Mouse (Mus musculus) E14TG2a.4 (cell line): ENCODE data around the gene Ccr5.
"Not testable (repeated sequence)": the region's sequence is repeated elsewhere in the genome, so short reads cannot be mapped to it uniquely, and the experiment has no call there.

Experiments
- H3K27me3 ChIP-seq: 2 replicates; pipeline ENCODE4 v1.6.1; 2014; ENCODE audit warnings: low read length, control low read depth; ENCODE audit not compliant: insufficient read depth
- H3K36me3 ChIP-seq: 2 replicates; pipeline ENCODE4 v1.6.1; 2014; ENCODE audit warnings: low read length, control low read depth; ENCODE audit not compliant: insufficient read depth
- H3K4me1 ChIP-seq: replicated peaks from 2 replicates; pipeline ENCODE4 v1.6.1; 2014; ENCODE audit warnings: low read depth, low read length, control low read depth
- H3K4me3 ChIP-seq: replicated peaks from 2 replicates; pipeline ENCODE4 v1.5.1; 2014; ENCODE audit warnings: mild to moderate bottlenecking, low read length
- H3K9me3 ChIP-seq: 2 replicates; pipeline ENCODE4 v1.6.1; 2014; ENCODE audit warnings: low read length, control low read depth
- CTCF ChIP-seq: conservative IDR thresholded peaks from 2 replicates; pipeline ENCODE4 v1.5.1; 2014; ENCODE audit warnings: low read length
- NANOG ChIP-seq: IDR thresholded peaks from 2 replicates; pipeline ENCODE4 v1.6.1; 2014; ENCODE audit warnings: borderline replicate concordance, low read length, mixed read lengths
- POU5F1 ChIP-seq: IDR thresholded peaks from 2 replicates; pipeline ENCODE4 v1.6.1; 2014; ENCODE audit warnings: low read length, borderline replicate concordance

The Ccr5 gene

DNA sequence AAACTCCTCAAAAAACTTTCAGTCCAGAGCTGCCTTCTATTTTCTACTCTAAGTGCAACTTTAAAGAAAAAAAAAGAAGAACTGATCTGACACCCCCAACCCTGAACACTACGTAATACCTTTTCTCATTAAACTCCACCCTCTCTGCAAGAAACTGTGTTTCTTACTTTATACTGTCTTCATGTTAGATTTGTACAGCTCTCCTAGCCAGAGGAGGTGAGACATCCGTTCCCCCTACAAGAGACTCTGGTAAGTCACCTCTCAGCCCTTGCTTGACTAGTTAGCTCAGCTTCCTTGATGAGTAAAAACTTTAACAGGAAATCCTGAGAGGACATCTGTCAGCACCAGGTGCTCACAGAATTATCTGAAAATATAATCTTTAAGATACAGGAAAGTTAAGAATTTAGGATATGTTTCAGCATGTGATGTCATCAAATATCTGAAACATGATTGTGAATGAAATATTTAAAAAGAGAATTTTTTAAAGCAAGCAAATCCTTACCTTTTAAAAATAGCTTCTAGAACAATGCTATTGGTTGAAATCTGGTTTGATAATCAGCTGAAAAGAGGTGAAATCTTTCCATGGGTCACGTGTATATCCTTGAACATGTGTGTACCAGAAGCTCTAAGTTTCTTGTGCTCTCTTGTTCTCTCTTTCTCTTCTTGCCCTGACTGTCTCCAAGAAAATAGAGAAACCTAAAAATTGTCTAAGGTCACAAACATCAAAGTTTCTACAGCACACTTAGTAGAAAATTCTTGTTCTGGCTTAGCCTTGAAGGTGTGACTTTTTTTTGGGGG is at the start of gene Ccr5:
Gene Ccr5 (plus strand): TSS at position 157 of the 798 bp plus-strand sequence.
- Histone ChIP-seq H3K9me3 (peaks cover 13% of the 10 kb centered on the region; the same call in 1 of the 2 replicates), H3K36me3 (no peaks in the 10 kb centered on the region), H3K4me1 (no peaks in the 10 kb centered on the region), H3K4me3 (no peak within 1 kb of the TSS), H3K27me3 (no peaks in the 10 kb centered on the region)
- TF ChIP-seq NANOG: no peak
- TF ChIP-seq CTCF: no peak
- TF ChIP-seq POU5F1: no peak

DNA sequence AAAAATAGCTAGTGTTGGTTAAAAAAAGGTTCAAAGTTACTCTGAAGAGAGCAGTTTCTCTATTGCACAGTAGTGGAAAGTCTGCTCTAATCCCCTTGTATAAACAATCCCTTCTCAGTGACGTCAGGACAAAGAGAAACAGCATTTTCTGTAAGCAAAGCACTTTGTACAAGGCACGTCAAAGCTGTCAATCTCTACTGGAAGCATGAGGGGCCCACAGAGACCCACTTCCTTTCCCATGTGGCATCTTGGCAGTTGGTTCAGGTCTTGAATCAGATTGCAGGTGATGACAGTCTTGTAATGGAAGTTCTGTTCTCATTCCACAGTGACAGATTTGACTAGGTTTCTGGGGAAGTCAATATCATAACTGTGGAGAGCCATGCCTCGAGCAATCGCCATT is 41.5 kb upstream of the Ccr5 start:
- H3K4me1 ChIP-seq: no peaks in the 10 kb centered on the region
- no peak overlapping the region for H3K4me3 ChIP-seq
- H3K36me3 ChIP-seq: no peaks in the 10 kb centered on the region
- peaks cover 17% of the 10 kb centered on the region for H3K9me3 ChIP-seq
- no peaks in the 10 kb centered on the region for H3K27me3 ChIP-seq
- TF ChIP-seq CTCF (no peak), NANOG (no peak), POU5F1 (no peak)

DNA sequence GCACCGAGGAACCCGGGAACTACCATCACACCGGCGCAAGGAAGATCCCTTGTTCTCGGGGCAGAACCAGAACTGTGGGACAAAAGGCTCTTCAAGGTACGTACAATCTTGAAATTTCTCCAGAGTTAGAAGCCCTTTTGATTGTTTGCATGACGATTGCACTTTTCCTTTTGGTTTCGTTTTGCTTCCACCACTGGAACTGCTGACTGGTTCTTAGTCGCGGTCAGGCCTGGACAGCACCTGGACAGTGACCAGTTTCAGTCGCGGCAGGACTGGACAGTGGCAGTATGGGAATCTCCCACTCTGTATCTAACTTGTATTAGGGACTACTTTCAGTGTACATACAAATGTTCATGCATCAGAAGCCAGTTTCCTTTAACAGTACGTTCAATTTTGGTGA is 40.9 kb upstream of the Ccr5 start:
- not testable (repeated sequence) for H3K4me3 ChIP-seq, H3K36me3 ChIP-seq, H3K4me1 ChIP-seq, H3K27me3 ChIP-seq
- H3K9me3 ChIP-seq: peaks cover 17% of the 10 kb centered on the region

DNA sequence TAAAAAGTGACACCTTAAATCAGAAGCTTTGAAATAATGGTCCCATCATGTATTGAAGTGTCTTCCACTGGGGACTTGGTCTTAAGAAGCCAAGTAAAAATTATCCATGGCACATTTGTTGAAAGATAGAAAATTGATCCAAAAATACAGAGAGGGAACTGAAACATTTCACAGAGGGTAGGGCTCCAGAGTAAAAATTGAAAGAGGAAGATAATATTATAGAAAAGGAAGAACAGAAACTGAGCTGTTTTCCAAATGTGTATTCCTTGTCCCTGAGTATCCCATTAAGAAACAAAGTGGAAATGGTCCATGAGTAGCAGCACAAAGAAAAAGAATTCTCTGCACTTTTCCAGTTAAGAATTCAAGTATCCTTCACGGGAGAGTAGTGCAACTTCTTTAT is 30.9 kb upstream of the Ccr5 start:
- no peak for TF ChIP-seq NANOG
- no peak for TF ChIP-seq POU5F1
- TF ChIP-seq CTCF: no peak
- H3K4me3 ChIP-seq: no peak overlapping the region
- H3K27me3 ChIP-seq: no peaks in the 10 kb centered on the region
- peaks cover 9% of the 10 kb centered on the region; the same call in 1 of the 2 replicates for H3K9me3 ChIP-seq
- H3K36me3 ChIP-seq: no peaks in the 10 kb centered on the region
- no peaks in the 10 kb centered on the region for H3K4me1 ChIP-seq

DNA sequence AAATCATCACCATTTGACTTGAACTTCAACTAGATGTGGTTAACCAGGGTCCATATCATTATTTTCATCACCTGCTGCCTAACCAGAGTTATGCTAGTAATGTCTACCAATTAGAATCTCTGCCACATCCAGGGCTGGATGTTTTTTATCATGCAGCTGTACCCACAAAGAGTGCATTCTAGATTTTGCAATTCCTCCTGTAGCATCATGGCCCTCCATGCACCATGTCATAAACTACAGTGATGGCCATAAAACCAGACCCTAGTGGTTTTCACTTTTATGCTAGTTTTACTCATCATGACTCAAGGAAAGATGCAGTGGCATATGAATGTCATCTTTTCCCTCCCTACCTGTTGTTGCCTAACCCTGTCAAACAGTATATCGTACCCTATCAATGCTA is 22.2 kb upstream of the Ccr5 start:
- no peak for TF ChIP-seq CTCF
- TF ChIP-seq POU5F1: no peak
- TF ChIP-seq NANOG: no peak
- Histone ChIP-seq H3K9me3 (peaks cover 4% of the 10 kb centered on the region; the same call in 1 of the 2 replicates), H3K4me1 (no peaks in the 10 kb centered on the region), H3K36me3 (no peaks in the 10 kb centered on the region), H3K4me3 (no peak overlapping the region), H3K27me3 (no peaks in the 10 kb centered on the region)

DNA sequence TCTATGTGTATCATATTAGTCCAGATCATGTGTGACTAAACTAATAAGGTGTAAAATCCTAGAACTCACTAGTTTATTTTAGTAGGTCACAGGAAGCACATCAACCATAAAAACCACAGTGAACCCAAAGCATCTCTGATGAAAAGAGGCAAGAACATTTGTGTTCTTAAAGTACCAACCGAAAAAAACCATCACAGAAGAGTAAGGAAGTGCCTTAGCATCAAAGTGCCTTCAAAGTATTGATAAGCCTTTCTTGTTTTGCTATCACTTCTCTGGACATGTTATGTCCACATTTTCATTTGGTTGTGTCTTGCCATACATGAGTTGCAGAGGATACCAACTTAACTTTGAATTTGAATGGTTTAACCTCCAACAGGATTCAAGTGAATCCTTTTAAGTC is 21.0 kb upstream of the Ccr5 start:
- TF ChIP-seq NANOG: no peak
- TF ChIP-seq POU5F1: no peak
- no peak for TF ChIP-seq CTCF
- no peaks in the 10 kb centered on the region for H3K4me1 ChIP-seq
- H3K9me3 ChIP-seq: peaks cover 4% of the 10 kb centered on the region; the same call in 1 of the 2 replicates
- H3K4me3 ChIP-seq: no peak overlapping the region
- H3K27me3 ChIP-seq: no peaks in the 10 kb centered on the region
- H3K36me3 ChIP-seq: no peaks in the 10 kb centered on the region

DNA sequence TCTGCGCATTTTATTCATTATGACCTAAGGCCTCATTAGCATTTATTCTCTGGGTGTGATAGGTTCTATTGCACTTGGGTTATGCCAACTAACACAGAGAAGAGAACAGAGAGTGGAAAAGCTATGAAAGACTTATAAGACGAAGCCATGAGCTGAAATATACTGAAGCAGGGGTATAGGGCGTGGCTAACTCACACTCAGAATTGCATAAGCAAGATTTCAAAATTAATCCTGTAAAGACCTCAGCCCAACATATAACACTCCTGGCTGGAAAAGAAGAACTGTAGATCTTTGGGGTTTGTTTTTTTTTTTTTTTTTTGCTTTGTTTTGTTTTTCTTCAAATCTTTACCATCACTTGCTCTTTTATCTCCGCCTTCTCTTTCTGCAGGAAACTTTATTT is 19.6 kb upstream of the Ccr5 start, which contains the start of gene Ccr2:
Gene Ccr2 (plus strand): TSS at position 228 of the 400 bp plus-strand sequence.
- no peak within 1 kb of the TSS for H3K4me3 ChIP-seq
- H3K9me3 ChIP-seq: no peaks in the 10 kb centered on the region
- H3K27me3 ChIP-seq: no peaks in the 10 kb centered on the region
- no peak for TF ChIP-seq POU5F1
- TF ChIP-seq CTCF: no peak
- TF ChIP-seq NANOG: no peak
- no peaks in the 10 kb centered on the region for H3K36me3 ChIP-seq
- no peaks in the 10 kb centered on the region for H3K4me1 ChIP-seq

DNA sequence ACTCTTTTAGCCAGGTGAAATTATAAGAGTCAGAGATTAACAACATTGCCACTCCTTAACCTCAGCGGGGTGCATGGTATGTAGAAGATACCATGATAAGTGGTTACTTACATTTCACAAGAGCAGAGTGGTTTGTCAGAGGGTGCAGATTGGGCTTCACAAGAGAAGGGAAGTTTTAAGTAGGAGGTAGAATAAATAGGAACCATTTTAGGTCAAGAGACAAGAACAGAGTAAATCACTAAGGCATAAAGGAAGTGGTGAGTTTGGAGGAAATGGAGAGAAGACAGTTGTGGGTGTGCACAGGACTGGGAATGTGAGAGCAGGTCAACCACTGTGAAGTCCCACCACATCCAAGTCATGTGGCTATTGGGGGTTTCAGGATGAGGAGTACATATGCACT is 18.1 kb upstream of the Ccr5 start:
- TF ChIP-seq CTCF: no peak
- TF ChIP-seq POU5F1: no peak
- no peak for TF ChIP-seq NANOG
- no peaks in the 10 kb centered on the region for H3K4me1 ChIP-seq
- no peaks in the 10 kb centered on the region for H3K27me3 ChIP-seq
- H3K4me3 ChIP-seq: no peak overlapping the region
- H3K36me3 ChIP-seq: no peaks in the 10 kb centered on the region
- H3K9me3 ChIP-seq: no peaks in the 10 kb centered on the region

DNA sequence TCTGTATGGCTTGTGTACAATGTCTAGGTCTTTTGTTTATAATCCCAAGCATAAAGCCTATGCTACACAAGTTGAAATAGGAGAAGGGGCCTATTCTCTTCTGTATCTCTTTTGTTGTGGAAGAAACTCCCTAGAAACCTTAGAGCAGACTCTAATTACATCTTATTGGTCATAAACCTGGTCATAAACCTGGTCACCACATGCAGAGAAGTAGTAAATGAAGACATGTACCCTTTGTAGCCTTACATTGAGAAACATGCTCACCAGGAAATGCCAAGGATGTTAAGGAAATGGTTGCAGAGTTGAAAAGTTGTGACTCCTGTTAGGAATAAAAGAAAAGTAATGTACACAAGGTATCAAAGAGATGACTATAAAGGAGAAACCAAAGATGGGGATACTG is 16.1 kb upstream of the Ccr5 start:
- no peaks in the 10 kb centered on the region for H3K9me3 ChIP-seq
- H3K36me3 ChIP-seq: no peaks in the 10 kb centered on the region
- no peaks in the 10 kb centered on the region for H3K4me1 ChIP-seq
- H3K4me3 ChIP-seq: no peak overlapping the region
- TF ChIP-seq NANOG: no peak
- TF ChIP-seq CTCF: no peak
- TF ChIP-seq POU5F1: no peak
- no peaks in the 10 kb centered on the region for H3K27me3 ChIP-seq
